Mouse (Mus musculus) ovary, postnatal 10 days (tissue): ENCODE results near the gene Nfatc2.

Experiments used
- DNase-seq: peaks from one replicate; pipeline ENCODE4 v3.0.0; 2022; ENCODE audit warnings: low spot score

Gene Nfatc2

DNA sequence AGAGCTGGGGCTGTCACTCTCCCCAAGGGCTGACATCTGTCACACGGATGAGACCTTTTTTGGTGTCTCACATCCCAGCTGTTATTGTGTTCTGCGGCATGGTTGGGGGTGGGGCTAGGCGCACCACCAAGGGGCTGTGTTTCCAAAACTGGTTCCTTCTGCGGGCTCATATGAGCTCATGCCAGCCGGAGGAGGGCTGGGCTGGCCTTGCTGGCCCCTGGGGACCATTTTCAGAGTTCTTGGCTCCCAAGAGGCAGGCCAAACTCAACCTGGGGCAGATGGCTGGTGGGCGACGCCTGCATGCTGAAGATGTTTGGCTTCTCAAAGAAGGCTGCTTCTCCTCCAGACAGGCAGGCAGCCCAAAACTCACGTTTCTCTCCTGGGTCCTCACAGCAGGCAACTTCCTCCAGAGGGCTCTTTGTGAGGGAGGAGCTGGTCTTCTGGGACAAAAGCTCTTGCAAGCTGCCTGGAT, 162.4 kb downstream of the Nfatc2 start:
- DNase-seq: no peak

DNA sequence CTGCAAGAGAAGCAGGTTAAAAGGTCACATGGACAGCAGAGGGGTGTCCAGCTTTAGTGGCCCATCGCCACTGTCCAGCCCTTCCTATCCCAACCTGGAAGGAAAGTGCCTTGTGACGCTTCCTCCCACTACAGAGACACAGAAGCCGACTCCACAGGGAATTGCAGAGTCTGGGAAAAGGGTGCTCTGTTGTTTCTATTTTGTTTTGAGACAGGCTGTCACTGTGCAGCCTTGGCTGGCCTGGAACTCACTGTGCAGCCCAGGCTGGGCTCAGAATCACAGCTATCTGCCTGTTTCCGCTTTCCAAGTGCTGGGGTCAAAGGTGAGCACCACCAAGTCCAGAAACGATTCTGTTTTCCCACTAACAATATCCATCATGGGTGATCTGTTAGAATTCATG, 167.3 kb downstream of the Nfatc2 start:
- no peak for DNase-seq

DNA sequence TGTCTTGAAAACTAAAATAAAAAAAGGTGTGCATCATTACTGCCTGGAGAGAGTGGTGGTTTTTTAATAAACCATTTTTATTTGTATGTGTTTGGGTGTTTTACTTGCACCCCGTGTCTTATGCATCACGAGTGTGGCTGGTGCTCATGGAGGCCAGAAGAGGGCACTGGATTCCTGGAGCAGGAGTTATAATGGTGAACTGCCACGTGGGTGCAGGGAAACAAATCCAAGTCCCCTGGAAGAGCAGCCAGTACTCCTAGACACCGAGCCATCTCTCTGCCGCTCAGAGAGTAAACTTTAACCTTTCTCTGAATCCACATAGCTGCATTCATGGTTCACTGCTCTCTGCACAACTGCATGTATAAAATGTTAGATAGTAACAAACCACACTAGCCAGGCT, 168.1 kb downstream of the Nfatc2 start:
- no peak for DNase-seq

DNA sequence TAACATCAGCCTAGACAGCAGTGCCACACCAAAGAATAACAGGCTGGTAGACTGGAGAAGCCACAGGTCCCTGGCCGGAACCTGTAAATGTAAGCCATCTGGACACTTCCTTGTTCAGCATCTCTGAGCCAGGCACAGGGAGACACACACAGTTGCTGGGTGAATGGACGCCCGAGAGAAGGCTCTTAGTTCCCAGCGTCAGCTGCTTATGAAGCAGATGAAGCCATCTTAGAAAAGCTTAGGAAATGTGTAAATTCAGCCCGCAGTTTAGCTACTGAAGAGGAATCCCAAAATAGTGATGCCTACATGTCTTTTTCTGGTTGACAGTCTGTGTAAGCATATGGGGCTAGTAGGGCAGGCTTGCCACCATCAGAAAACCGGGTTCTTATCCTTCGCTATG, 169.1 kb downstream of the Nfatc2 start:
- no peak for DNase-seq

DNA sequence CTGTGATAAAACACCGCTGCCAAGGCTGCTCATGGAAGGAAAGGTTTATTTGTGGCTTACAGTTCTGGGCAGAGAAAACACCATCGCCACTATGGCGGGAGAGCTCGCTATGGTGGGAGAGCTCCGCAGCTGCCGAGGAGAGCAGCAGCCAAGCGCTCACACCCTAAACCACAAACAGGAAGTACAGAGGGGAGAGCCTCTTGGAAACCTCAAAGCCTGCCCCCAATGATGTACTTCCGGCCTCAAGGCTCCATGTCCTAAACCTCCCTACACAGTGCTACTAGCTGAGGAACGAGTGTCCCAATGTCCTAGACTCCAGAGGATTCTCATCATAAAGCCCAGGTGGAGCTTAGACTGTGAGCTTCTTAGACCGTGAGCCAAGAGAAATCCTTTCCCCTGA, 171.9 kb downstream of the Nfatc2 start:
- no peak for DNase-seq

DNA sequence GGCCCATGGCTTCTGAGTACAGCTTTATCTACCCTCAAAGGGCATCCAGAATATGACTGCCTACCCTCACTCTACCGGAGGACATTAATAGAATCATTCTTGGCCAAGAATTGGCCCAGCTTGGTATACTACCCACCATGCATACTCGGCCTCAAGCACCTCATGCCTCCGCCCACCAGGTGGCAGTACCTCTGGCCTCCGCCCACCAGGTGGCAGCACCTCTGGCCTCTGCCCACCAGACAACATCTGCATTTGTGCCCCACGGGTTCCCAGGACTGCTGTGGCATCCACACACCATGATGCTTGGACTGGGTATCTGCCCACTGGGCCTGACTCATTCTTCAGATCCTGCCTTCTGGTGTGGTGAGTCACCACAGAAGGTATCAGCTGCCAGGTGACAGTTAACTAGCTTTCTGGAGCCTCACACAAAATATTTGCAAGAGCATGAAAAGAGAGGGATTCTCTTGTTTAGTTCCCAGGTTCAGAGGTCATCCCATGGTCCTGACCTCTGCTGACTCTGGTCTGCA, 173.0 kb downstream of the Nfatc2 start:
- DNase-seq: no peak
